Mouse (Mus musculus) limb, embryonic 11.5 days (tissue): Measurements from ENCODE around the gene Wdr20rt. TPM values are rescaled to one million over a fixed set of nuclear protein-coding genes. Genes with fewer than 3 reads are reported as not detected.

Source experiments
- ATAC-seq: fragments of 200-750 bp; cut with Nextera tagmentation; 2 replicates; pipeline ENCODE4 v1.8.0; 2017; ENCODE audit warnings: low read depth; ENCODE audit not compliant: insufficient number of reproducible peaks, low FRiP score, low TSS enrichment
- DNase-seq: peaks from one replicate; pipeline ENCODE4 v3.0.0-alpha.2; 2015; ENCODE audit warnings: low spot score
- H3K27ac ChIP-seq: fragments of 300-500 bp; sonication (generic); replicated peaks from 2 replicates; pipeline ENCODE4 v1.5.1; 2014; ENCODE audit warnings: low read depth, mild to moderate bottlenecking, low read length
- H3K27me3 ChIP-seq: fragments of 300-500 bp; sonication (generic); 2 replicates; pipeline ENCODE4 v1.6.1; 2014; ENCODE audit warnings: mild to moderate bottlenecking, low read length, mixed read lengths; ENCODE audit not compliant: control insufficient read depth, insufficient read depth
- H3K36me3 ChIP-seq: fragments of 300-500 bp; sonication (generic); 2 replicates; pipeline ENCODE4 v1.6.1; 2014; ENCODE audit warnings: mild to moderate bottlenecking, low read length, moderate library complexity, mixed read lengths; ENCODE audit not compliant: control insufficient read depth, insufficient read depth
- H3K4me1 ChIP-seq: fragments of 300-500 bp; sonication (generic); 2 replicates; pipeline ENCODE4 v1.6.1; 2014; ENCODE audit warnings: low read length, mixed read lengths; ENCODE audit not compliant: control insufficient read depth, insufficient read depth
- H3K4me2 ChIP-seq: fragments of 300-500 bp; sonication (generic); 2 replicates; pipeline ENCODE4 v1.6.1; 2014; ENCODE audit warnings: low read depth, mild to moderate bottlenecking, moderate library complexity; ENCODE audit not compliant: severe bottlenecking
- H3K4me3 ChIP-seq: fragments of 300-500 bp; sonication (generic); 2 replicates; pipeline ENCODE4 v1.5.1; 2014; ENCODE audit warnings: low read depth, low read length
- H3K9ac ChIP-seq: fragments of 300-500 bp; sonication (generic); 2 replicates; pipeline ENCODE4 v1.6.1; 2014; ENCODE audit warnings: mild to moderate bottlenecking, low read length
- H3K9me3 ChIP-seq: fragments of 300-500 bp; sonication (generic); 2 replicates; pipeline ENCODE4 v1.6.1; 2016; ENCODE audit warnings: low read length; ENCODE audit not compliant: control insufficient read depth
- WGBS: fragments of 180-500 bp; shearing (Covaris S2); extraction: QIAGEN DNeasy Blood & Tissue Kit; methylation state at CpG from one replicate; pipeline ENCODE4 v1.1.7; 2014; 5-methylcytosine and 5-hydroxymethylcytosine counted together
- polyA plus RNA-seq: library from polyadenylated mRNA; unstranded; fragments of >200 nt; fragmentation: Nextera tagmentation; extraction: Ambion mirVana; gene quantifications from 2 replicates; pipeline ENCODE4 v1.2.1, GENCODE M21; 2014

Gene Wdr20rt
- polyA plus RNA-seq = not detected in 2 replicates

GRCm38 (mm10) chr12:65225467-65225945 is at the start of gene Wdr20rt:
Gene Wdr20rt (plus strand): TSS chr12:65225517.
- Histone ChIP-seq H3K27ac (no peak within 1 kb of the TSS), H3K27me3 (no peaks in the 10 kb centered on the region), H3K36me3 (no peaks in the 10 kb centered on the region), H3K4me1 (no peaks in the 10 kb centered on the region), H3K4me3 (no peak within 1 kb of the TSS), H3K4me2 (no peak within 1 kb of the TSS), H3K9me3 (no peaks in the 10 kb centered on the region), H3K9ac (no peak within 1 kb of the TSS)
- WGBS = 95% methylated on average over 22 of the region's 22 CpGs
- no peak for ATAC-seq
- no peak for DNase-seq

DNA sequence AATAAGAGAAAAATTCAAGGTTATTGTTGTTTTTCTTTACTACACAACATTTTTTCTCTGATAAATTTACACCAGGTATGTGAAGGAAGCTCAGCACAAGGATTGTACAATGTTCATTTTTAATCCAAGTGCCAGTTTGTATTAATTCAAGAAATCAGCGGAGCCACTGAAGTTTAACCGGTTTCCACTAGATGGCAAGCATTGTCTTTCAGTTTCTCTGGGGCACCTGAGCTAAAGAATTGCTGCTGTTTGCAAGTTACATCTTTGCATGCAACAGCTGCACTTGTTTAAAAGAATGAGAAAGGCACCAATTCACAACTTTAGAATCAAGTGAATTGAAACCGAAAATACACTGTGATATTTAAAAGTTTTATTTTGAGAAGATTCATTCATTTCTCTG is 38.0 kb upstream of the Wdr20rt start:
- no peak overlapping the region for H3K27ac ChIP-seq
- no peak for ATAC-seq
- no peaks in the 10 kb centered on the region for H3K9me3 ChIP-seq
- WGBS = 60% methylated on average over 3 of the region's 3 CpGs
- H3K27me3 ChIP-seq = no peaks in the 10 kb centered on the region
- H3K9ac ChIP-seq = no peak overlapping the region
- H3K4me3 ChIP-seq = no peak overlapping the region
- H3K4me2 ChIP-seq = no peak overlapping the region
- H3K4me1 ChIP-seq = no peaks in the 10 kb centered on the region
- no peak for DNase-seq
- H3K36me3 ChIP-seq = no peaks in the 10 kb centered on the region

GRCm38 (mm10) chr12:65189213-65189612 is 36.1 kb upstream of the Wdr20rt start:
- H3K36me3 ChIP-seq = no peaks in the 10 kb centered on the region
- no peak for DNase-seq
- no peak overlapping the region for H3K27ac ChIP-seq
- no peaks in the 10 kb centered on the region for H3K27me3 ChIP-seq
- H3K4me2 ChIP-seq = no peak overlapping the region
- no peaks in the 10 kb centered on the region for H3K4me1 ChIP-seq
- ATAC-seq = no peak
- 73% methylated on average over 2 of the region's 2 CpGs for WGBS
- no peak overlapping the region for H3K4me3 ChIP-seq
- no peaks in the 10 kb centered on the region for H3K9me3 ChIP-seq
- no peak overlapping the region for H3K9ac ChIP-seq

GRCm38 (mm10) chr12:65194003-65194530 is 31.2 kb upstream of the Wdr20rt start:
- no peak for ATAC-seq

GRCm38 (mm10) chr12:65201812-65202211 is 23.5 kb upstream of the Wdr20rt start:
- WGBS = 97% methylated on average over 2 of the region's 2 CpGs
- Histone ChIP-seq H3K9me3 (no peaks in the 10 kb centered on the region), H3K9ac (no peak overlapping the region), H3K4me3 (no peak overlapping the region), H3K27me3 (no peaks in the 10 kb centered on the region), H3K4me1 (no peaks in the 10 kb centered on the region), H3K36me3 (no peaks in the 10 kb centered on the region), H3K4me2 (no peak overlapping the region), H3K27ac (no peak overlapping the region)
- ATAC-seq (no peak), DNase-seq (no peak)

More at GRCm38 (mm10) chr12:65194003-65194530, 31.2 kb upstream of the Wdr20rt start:
- H3K4me3 ChIP-seq = no peak overlapping the region
- H3K9ac ChIP-seq = no peak overlapping the region
- no peaks in the 10 kb centered on the region for H3K27me3 ChIP-seq
- DNase-seq = no peak
- H3K27ac ChIP-seq = no peak overlapping the region
- no peak overlapping the region for H3K4me2 ChIP-seq
- H3K9me3 ChIP-seq = no peaks in the 10 kb centered on the region
- 85% methylated on average over 5 of the region's 5 CpGs for WGBS
- H3K4me1 ChIP-seq = no peaks in the 10 kb centered on the region
- H3K36me3 ChIP-seq = no peaks in the 10 kb centered on the region

DNA sequence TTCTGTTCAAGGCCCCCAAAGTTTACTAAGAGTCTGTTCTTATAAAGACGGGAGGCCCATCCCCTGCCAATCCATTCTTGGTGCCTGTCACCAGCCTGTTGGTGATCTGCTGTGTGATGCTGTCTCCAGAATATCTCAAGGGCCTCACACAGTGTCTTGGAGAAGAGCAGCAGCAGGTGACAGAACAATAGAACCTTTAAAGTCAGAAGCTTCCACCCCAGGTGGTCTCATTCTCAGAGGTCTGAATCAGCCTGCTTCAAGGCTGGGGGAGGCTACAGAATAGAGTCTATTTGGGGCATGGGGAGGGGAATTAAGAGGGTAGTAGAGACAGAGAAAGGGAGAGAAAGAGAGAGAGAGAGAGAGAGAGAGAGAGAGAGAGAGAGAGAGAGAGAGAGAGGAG is 18.9 kb upstream of the Wdr20rt start:
- no peaks in the 10 kb centered on the region for H3K4me1 ChIP-seq
- 60% methylated on average over 1 of the region's 1 CpGs for WGBS

DNA sequence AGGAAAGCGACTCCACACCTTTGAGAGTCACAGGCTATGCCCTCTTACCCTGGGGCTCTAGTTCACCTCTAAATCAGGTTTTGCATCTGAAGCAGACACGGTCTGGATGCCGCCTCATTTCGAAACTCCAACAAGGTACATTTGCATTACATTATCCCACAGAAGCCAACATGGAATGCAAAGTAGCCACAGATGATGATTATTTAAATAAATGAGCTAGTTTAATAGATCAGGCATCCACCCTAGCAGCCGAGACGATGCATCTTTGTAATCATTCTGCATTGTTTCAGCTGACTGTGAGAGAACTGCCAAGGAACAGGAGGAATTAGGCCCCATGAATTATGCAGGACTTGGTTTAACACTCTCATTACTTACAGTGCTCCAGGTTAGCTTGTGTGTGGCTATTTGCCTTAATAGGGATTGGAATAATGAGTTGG is 8.9 kb upstream of the Wdr20rt start:
- H3K27ac ChIP-seq = no peak overlapping the region
- 77% methylated on average over 6 of the region's 6 CpGs for WGBS

More for the DNA sequence above, 18.9 kb upstream of the Wdr20rt start:
- H3K36me3 ChIP-seq = no peaks in the 10 kb centered on the region
- no peak overlapping the region for H3K4me2 ChIP-seq
- no peaks in the 10 kb centered on the region for H3K27me3 ChIP-seq
- ATAC-seq = no peak
- H3K9me3 ChIP-seq = no peaks in the 10 kb centered on the region
- H3K27ac ChIP-seq = no peak overlapping the region
- DNase-seq = no peak
- H3K9ac ChIP-seq = no peak overlapping the region
- H3K4me3 ChIP-seq = no peak overlapping the region

GRCm38 (mm10) chr12:65228628-65229027 is 3.3 kb downstream of the Wdr20rt start:
- Histone ChIP-seq H3K4me2 (no peak overlapping the region), H3K27me3 (no peaks in the 10 kb centered on the region), H3K9me3 (no peaks in the 10 kb centered on the region), H3K4me1 (no peaks in the 10 kb centered on the region), H3K4me3 (no peak overlapping the region), H3K27ac (no peak overlapping the region), H3K36me3 (no peaks in the 10 kb centered on the region), H3K9ac (no peak overlapping the region)
- DNase-seq = no peak
- no peak for ATAC-seq
- WGBS = 87% methylated on average over 6 of the region's 6 CpGs

More for the DNA sequence above, 8.9 kb upstream of the Wdr20rt start:
- H3K4me3 ChIP-seq = no peak overlapping the region
- ATAC-seq (no peak), DNase-seq (no peak)
- H3K36me3 ChIP-seq = no peaks in the 10 kb centered on the region
- H3K9ac ChIP-seq = no peak overlapping the region
- H3K9me3 ChIP-seq = no peaks in the 10 kb centered on the region
- H3K27me3 ChIP-seq = no peaks in the 10 kb centered on the region
- no peak overlapping the region for H3K4me2 ChIP-seq
- no peaks in the 10 kb centered on the region for H3K4me1 ChIP-seq

DNA sequence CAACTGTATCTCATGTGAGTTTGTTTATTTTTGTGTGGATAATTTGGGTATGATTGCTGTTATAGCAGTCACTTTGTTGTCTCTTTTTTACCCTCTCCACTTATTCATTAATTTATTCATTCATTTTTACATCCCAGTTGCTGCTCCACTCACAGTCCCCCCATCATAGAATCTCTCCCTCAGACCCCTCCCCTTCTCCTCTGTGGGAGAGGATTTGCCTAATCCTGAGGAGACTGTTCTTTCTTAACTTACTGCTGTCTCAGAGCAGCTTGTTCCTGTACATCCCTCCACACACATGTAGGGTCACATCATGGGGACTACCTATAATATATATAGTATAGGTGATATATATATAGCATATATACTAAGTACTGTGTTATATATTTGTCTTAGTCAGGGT is 3.7 kb downstream of the Wdr20rt start:
- Histone ChIP-seq H3K4me2 (no peak overlapping the region), H3K4me3 (no peak overlapping the region), H3K9ac (no peak overlapping the region), H3K27ac (no peak overlapping the region), H3K36me3 (no peaks in the 10 kb centered on the region), H3K27me3 (no peaks in the 10 kb centered on the region), H3K9me3 (no peaks in the 10 kb centered on the region), H3K4me1 (no peaks in the 10 kb centered on the region)
- no peak for ATAC-seq
- DNase-seq = no peak
